Mouse (Mus musculus) thymus, adult 2 months (tissue): Measurements from ENCODE around the gene Hexa.

ENCODE experiments used
- CTCF ChIP-seq: fragments of 200-500 bp; IDR thresholded peaks from 2 replicates; pipeline ENCODE4 v1.5.1; 2012; ENCODE audit warnings: mild to moderate bottlenecking, control low read depth, low read length, moderate library complexity, borderline replicate concordance; ENCODE audit not compliant: control insufficient read depth, poor library complexity, insufficient read depth; ENCODE audit errors: extremely low read depth
- POLR2A ChIP-seq: fragments of 200-500 bp; IDR thresholded peaks from 2 replicates; pipeline ENCODE4 v1.6.1; 2012; ENCODE audit warnings: mild to moderate bottlenecking, low read length, control low read depth, moderate library complexity; ENCODE audit not compliant: control insufficient read depth, poor library complexity, insufficient read depth; ENCODE audit errors: extremely low read depth

DNA sequence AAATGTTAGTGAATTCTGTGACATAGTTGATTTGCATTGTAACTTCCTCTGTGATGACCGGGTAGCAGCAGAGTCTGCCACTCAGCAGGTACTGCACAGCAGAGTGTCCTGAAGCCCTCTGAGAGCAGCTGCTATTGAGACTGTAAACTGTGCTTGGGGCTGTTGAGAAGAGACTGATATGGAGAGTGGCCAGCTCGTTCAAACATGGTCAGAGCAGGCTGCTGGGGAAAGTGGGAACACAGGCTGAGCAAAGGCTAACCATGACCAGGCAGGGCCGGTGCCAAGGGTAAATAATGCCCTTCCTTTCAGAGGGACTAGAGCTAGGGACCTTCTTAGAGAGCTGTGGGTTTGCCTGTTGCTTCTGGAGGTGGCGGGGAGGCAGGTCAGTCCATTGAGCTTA, 14.4 kb downstream of the Hexa start:
- TF ChIP-seq POLR2A, result no peak
- TF ChIP-seq CTCF, result no peak
